ENCODE assay signal across 9 mouse cellular contexts in the genomic region with DNA sequence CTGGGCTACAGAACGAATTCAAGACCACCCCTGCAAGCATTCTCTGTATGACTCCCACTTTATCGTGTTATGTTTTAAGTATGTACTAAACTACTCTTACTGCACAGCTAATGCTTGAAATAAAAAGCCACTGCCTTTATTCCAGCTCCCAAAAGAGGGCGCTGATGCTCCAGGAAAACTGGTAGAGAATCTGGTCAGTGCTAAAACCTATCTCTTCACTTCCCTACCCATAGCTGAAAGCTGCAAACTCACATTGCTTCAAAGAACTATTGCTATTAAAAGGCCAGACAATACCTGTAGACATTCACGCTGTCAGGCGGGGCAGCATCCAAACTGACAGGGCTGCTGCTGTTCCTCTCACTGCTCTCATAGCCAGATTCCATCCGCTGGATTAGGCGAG. TPM values are rescaled to one million over a fixed set of nuclear protein-coding genes. Genes with fewer than 3 reads are reported as not detected.
DNase-seq lines count a peak whose midpoint lies in the region; ATAC-seq and TF ChIP-seq lines count a peak whose summit lies in the region.
"Had no signal": no experiment of that assay in that cellular context is flagged by ENCODE, and none has a peak within 500 bp of the region (broad histone marks: within the 10 kb centered on the region; RNA-seq: fewer than 3 reads in every experiment).

No protein-coding gene starts in this region.

- H3K4me3 ChIP-seq in stomach, postnatal 0 days (ENCODE audit: low read depth, low read length) = no peak overlapping the region
- H3K4me3 ChIP-seq: embryonic facial prominence, embryonic 13.5 days had no signal

- H3K4me1 ChIP-seq in stomach, postnatal 0 days (replicated peaks; ENCODE audit: control insufficient read depth, insufficient read depth) = no peaks in the 10 kb centered on the region
- H3K4me1 ChIP-seq: embryonic facial prominence, embryonic 13.5 days had no signal

- H3K27ac ChIP-seq in stomach, postnatal 0 days (replicated peaks) = no peak overlapping the region
- H3K27ac ChIP-seq: embryonic facial prominence, embryonic 13.5 days had no signal

- H3K4me2 ChIP-seq in stomach, postnatal 0 days (replicated peaks; ENCODE audit: low read depth) = no peak overlapping the region
- H3K4me2 ChIP-seq: embryonic facial prominence, embryonic 13.5 days had no signal

- H3K36me3 ChIP-seq in stomach, postnatal 0 days (ENCODE audit: control insufficient read depth, insufficient read depth, low read length) = peaks cover 8% of the 10 kb centered on the region; the same call in 1 of the 2 replicates

- intact Hi-C loops in left cerebral cortex, postnatal 36 days (cut with DNase I) = loop anchor here (2.0 to 5.0 kb wide), 2 partner anchors 66 to 85 kb away; partner anchors contain the start of gene Usp54

- 48% methylated on average over 7 of the region's 7 CpGs for WGBS in stomach, postnatal 0 days

- no peak overlapping the region for H3K9ac ChIP-seq in stomach, postnatal 0 days (ENCODE audit: low read length)
- H3K9ac ChIP-seq: embryonic facial prominence, embryonic 13.5 days had no signal

- no peaks in the 10 kb centered on the region for H3K9me3 ChIP-seq in stomach, postnatal 0 days (ENCODE audit: control insufficient read depth, low read length)
- H3K9me3 ChIP-seq: embryonic facial prominence, embryonic 13.5 days had no signal

- TF ChIP-seq EP300 in stomach, postnatal 0 days (optimal IDR thresholded peaks at IDR 0.05) = no peak

- no peaks in the 10 kb centered on the region for H3K27me3 ChIP-seq in stomach, postnatal 0 days (ENCODE audit: control insufficient read depth, insufficient read depth, low read length)
- H3K27me3 ChIP-seq: embryonic facial prominence, embryonic 13.5 days had no signal

- peak; percentile 92 for TF ChIP-seq CTCF in stomach, postnatal 0 days (IDR thresholded peaks at IDR 0.05; ENCODE audit: low read depth)

- peak; percentile 85 for ATAC-seq in inflammation-experienced regulatory T-cells, adult 6 months
- peak; percentile 10; the same call in 1 of the 2 replicates for ATAC-seq in stomach, postnatal 0 days (ENCODE audit: low FRiP score, low TSS enrichment)

- peak; percentile 44 to 49 for DNase-seq in urinary bladder, adult 18-20 months (ENCODE audit: low spot score in 2 of 2)
- no peak for DNase-seq in urinary bladder, adult 2 months (ENCODE audit: low spot score)
- peak; percentile 82 to 86 for DNase-seq in cerebellum, postnatal 14 days
- DNase-seq in gastrocnemius, adult 8-10 months (ENCODE audit: low spot score in 2 of 2) = peak; percentile 49 to 53
- peak; percentile 59 to 79 for DNase-seq in left cerebral cortex, postnatal 36 days (ENCODE audit: low spot score in 2 of 2)
- peak; percentile 40 to 70 for DNase-seq in natural killer cell, adult 2 months (ENCODE audit: low spot score in 2 of 2)
- peak; percentile 78 for DNase-seq in stomach, postnatal 0 days (ENCODE audit: low spot score)

RNA-seq across cellular contexts. Expression of gene Ppp3cb, which starts 29.8 kb away (rescaled TPM):
- 53.9 and 62.1 TPM in 2 replicates for polyA plus RNA-seq in urinary bladder, adult 2 months (2012; rRNA removed)
- total RNA-seq in gastrocnemius, adult 8-10 months (2022) = 100 to 1,000 TPM; 187 to 242 (median 207) TPM
- polyA plus RNA-seq in inflammation-experienced regulatory T-cells, adult 6 months (2017; shearing (Covaris generic)) = 10 to 100 TPM; 26.8 to 45.7 (median 42.5) TPM
- 100 to 1,000 TPM; 270 to 289 TPM for total RNA-seq in left cerebral cortex, postnatal 36 days (2021)
- polyA plus RNA-seq in stomach, postnatal 0 days (2015; fragmentation: Nextera tagmentation; extraction: Ambion mirVana) = 21.2 and 22.7 TPM in 2 replicates
